Mouse (Mus musculus) urinary bladder, postnatal 4 days (tissue): ENCODE results near the gene Fam129a.

Experiments used
- DNase-seq, 2 experiments: peaks; one replicate each; pipeline ENCODE4 v3.0.0; 2021 to 2022; ENCODE audit warnings: low spot score in 2 of 2

The Fam129a gene

GRCm38 (mm10) chr1:151570981-151571837, at the start of gene Fam129a:
TSS of gene Fam129a (plus strand) at chr1:151571186.
- peak; percentile 67 to 75 for DNase-seq

GRCm38 (mm10) chr1:151526701-151527100, 44.3 kb upstream of the Fam129a start:
- DNase-seq = no peak

- no peak for DNase-seq
Measured at GRCm38 (mm10) chr1:151543796-151544477, 27.0 kb upstream of the Fam129a start.

- DNase-seq = no peak
Measured at GRCm38 (mm10) chr1:151544581-151544980, 26.4 kb upstream of the Fam129a start.

- no peak for DNase-seq
Measured at GRCm38 (mm10) chr1:151545571-151545970, 25.4 kb upstream of the Fam129a start.

- peak in 1 of 2 experiments; percentile 45 for DNase-seq
Measured at GRCm38 (mm10) chr1:151548896-151549610, 21.9 kb upstream of the Fam129a start.

- no peak for DNase-seq
Measured at GRCm38 (mm10) chr1:151549794-151550193, 21.2 kb upstream of the Fam129a start.

- no peak for DNase-seq
Measured at GRCm38 (mm10) chr1:151550587-151551479, 20.2 kb upstream of the Fam129a start.

- no peak for DNase-seq
Measured at GRCm38 (mm10) chr1:151560536-151560935, 10.4 kb upstream of the Fam129a start.

- DNase-seq = no peak
Measured at GRCm38 (mm10) chr1:151563401-151563800, 7.6 kb upstream of the Fam129a start.

GRCm38 (mm10) chr1:151563893-151564292, 7.1 kb upstream of the Fam129a start:
- no peak for DNase-seq

- DNase-seq = peak; percentile 65 to 90
Measured at GRCm38 (mm10) chr1:151564377-151564776, 6.6 kb upstream of the Fam129a start.

- DNase-seq = no peak
Measured at GRCm38 (mm10) chr1:151568682-151569081, 2.3 kb upstream of the Fam129a start.

GRCm38 (mm10) chr1:151571838-151572578, 1.0 kb downstream of the Fam129a start:
- no peak for DNase-seq

- no peak for DNase-seq
Measured at GRCm38 (mm10) chr1:151572601-151573320, 1.8 kb downstream of the Fam129a start.

- no peak for DNase-seq
Measured at GRCm38 (mm10) chr1:151580200-151580982, 9.4 kb downstream of the Fam129a start.

GRCm38 (mm10) chr1:151581454-151581853, 10.5 kb downstream of the Fam129a start:
- DNase-seq = no peak

GRCm38 (mm10) chr1:151581977-151582376, 11.0 kb downstream of the Fam129a start:
- DNase-seq = no peak
